Mouse (Mus musculus) granulocyte monocyte progenitor cell, adult 5-6 weeks (primary cell): Measurements from ENCODE around the gene Wdfy2. TPM values are rescaled to one million over a fixed set of nuclear protein-coding genes. Genes with fewer than 3 reads are reported as not detected.
"Not testable (repeated sequence)": the region's sequence is repeated elsewhere in the genome, so short reads cannot be mapped to it uniquely, and the experiment has no call there.

Experiments
- ATAC-seq: replicated peaks from 2 replicates; pipeline ENCODE4 v1.8.0; 2016; ENCODE audit warnings: mild to moderate bottlenecking, moderate TSS enrichment, inconsistent platforms; ENCODE audit not compliant: poor library complexity, severe bottlenecking
- total RNA-seq, 2 experiments: library from RNA; stranded (forward) in 1 of 2; stranded (reverse) in 1 of 2; fragments of 200-712, 200-1000 nt in 1 of 2; fragments of >200 nt in 1 of 2; fragmentation: Nextera tagmentation in 1 of 2; gene quantifications; 2 replicates each; pipeline ENCODE4 v1.2.3; 2014 to 2017

The Wdfy2 gene
- total RNA-seq, 2 experiments from 2014 or later = 21.0 to 23.7 TPM

DNA sequence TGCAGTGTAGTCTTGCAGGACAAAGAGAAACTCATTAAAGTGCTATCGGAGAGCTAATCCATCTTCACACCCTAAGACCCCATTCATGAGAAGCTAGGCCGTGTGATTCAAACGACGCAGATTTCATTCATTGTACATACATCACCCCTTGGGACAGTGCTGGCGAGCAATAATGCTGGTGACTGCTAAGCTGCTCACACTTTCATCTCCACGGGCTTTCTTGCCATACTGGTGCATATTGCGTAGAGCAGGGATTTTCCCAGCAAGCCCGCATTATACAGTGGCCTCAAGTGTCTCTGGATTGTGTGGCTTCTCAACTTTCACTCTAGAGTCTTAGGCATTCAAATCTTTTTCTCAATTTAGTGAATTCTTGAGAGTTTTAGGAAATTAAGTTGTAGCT is 36.9 kb downstream of the Wdfy2 start:
- ATAC-seq = no peak

DNA sequence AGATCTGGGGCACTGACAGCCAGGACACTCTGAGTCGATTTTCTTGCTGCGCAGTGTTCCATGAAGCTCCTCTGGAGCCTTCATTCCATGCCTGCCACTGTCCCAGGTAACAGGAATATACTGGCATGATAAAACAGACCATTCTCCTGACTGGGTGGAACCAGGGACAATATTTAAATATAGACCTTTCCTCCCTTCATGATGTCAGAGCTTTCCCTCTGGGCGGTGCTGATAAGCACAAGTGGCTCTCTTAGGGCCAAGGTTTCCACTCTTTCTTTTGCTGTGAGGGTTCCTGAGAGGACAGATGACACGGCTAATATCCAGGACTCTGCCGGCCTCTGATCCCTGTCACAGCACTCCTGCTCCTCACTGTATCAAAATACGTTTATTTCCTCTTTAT is 40.6 kb downstream of the Wdfy2 start:
- no peak for ATAC-seq

DNA sequence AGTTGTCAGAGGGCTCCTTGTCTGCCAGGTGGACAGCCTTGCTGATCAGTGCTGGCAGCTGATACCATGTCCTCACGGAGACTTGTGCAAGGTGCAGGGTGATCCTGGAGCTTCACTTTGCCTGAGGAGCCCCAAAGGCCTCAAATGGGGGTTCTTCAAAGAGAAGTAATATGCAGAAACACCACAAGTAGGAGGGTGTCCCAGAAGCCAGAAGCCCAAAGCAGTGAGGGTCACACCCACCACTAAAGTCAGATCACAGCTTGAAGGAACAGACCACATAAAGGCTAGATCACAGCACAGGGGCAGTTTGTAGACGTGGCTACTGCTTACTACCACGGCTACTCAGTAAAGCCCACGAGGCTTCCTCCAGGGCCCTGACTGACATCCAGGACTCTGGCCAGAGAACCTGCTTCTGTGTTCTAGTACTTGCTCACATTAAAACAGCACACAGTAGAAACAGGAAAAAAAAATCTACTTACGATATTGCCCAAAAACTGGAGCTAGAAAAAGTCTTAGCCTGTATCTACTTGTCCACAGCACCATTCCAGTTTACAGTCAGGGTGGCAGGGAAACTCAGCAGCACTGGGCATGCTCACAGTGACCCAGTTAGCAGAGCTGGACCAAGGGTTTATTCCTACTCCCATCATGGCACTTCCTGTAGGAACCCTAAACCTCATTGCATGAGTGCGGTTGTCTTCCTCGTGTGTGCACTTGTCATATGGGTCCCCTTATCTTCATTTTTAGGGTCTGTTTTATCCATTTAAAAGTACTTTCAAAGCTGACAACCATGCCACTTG is 41.4 kb downstream of the Wdfy2 start:
- ATAC-seq = no peak; the same call in 1 of the 2 replicates

DNA sequence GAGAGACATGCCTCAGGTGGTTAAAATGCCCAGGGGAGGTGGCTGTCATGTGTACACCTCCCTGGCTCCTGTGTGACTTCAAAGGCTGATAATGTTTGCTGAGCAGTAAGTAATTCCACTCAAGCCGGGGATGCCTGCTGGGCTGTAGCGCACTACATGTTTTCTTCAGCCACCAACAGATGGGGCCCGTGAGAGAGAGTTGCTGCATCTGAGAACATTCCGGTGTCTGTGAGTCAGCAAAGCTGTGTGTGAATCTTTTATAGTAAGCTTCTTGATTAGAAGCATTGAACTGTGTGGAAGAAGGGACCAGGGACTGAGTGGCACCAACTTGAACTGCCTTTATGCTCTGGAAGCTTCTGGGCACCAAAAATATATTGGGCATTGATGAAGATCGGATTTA is 42.0 kb downstream of the Wdfy2 start:
- peak; percentile 52 for ATAC-seq

DNA sequence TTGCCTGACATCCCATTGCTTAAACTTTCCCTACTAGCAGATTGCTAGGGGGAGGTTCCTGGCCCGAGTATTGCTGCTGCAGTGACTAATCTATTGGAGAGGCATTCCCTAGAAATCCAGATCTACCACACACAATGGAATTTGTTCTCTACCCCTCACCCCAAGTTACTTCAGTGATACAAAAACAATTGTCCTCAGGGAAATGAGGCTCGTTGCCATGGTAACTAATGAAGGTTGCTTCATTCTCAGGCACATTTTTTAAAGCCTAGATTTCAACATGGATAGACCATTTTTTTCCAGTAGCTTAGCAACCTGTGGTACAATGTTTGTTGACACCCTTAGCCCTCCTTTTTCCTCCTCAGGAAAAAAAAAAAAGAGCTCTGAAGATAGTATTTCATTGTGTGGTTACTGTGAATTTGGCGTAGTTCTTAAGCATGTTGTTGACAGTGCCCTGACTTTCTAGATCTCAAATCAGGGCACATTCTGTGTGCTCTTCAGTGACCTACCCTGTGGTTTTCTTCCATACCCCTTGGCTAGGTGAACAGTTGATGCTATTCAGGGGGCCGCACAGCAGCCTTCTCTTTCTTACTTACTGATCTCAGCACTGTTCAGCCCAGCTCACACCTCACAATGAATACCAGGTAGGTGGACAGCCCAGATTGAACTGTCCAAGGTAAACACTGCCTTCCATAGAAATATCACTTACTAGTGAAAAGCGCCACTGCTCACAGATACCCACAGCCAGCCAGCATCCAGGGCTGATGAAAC is 42.8 kb downstream of the Wdfy2 start:
- peak; percentile 72 for ATAC-seq

DNA sequence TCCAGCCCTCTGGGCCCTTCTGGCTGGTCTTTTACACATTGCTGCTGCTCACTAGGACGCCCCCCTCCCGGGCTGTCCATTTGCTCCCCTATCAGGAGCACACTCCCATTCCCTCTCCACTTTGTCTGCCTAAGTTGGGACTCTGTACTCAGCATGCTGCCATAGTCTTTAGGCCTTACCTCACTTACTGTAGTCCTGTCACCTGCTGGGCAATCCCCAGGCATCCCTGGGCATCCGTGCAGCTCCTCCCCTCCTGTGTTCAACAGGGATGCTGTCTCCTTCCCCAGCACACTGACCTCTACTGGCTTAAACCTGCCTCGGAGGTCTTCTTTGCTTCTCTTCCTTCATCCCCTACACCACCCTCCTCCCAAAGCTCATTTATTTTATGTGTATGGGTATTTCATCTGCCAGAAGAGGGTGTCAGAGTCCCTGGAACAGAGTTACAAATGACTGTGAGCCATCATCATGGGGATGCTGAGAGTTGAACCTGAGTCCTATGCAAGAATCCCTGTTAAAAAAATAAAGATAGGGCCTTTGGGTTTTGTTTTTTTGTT is 44.7 kb downstream of the Wdfy2 start:
- no peak for ATAC-seq

DNA sequence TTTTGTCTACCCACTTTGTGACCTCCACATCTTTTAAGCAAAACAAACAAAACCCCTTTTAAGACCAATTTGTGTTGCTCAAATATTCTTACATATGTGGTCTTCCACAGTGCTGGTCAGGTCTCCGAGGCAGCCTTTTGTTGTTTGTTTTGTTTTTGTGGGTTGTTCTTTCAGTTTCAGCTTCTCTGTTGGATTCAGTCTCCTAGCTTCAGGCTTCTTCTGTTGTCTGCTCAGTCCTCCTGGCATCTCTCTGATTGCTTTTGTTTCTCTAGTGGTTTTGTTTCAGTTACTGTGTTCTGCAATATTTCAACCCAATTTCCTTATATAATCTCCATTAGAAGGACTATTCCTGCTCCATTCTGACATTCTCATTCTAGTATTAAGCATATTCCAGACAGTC is 46.1 kb downstream of the Wdfy2 start:
- no peak for ATAC-seq

DNA sequence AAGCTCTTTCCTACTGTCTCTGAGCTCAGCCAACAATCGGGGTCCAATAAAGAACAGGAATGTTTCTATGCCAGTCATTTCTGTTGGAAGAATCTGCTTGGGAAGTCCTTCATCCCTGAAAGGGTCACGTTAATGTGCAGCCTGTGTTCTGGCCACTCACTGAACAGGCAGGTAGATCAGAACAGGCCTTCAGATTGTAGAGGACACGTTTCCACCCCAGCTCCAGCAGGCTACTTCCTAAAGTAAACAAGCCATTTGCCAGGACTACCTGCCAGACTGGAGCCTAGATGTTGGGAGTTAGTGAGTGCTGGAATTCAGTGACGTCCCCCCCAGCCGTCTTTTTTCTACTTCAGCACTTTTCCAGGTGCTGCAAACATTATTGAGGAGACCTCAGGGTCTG is 46.7 kb downstream of the Wdfy2 start:
- ATAC-seq = no peak

DNA sequence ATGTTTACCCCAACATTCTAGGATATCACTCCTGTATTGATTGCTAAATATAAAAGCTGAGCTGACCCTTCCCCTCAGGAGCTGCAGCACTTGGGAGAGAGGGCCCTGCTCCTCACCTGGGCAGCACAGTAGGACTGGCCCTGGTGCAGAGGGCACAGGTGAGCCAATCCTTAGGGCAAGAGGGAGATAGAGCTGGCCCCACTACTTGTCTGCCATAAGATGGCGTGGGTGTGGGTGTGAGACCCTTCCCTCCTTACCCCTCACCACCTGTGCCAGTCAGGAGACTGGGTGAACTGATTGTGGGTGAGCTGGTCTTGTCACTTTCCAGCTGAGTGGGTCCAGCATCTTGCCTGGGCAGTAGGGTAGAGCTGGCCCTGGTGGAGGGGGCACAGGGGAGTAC is 47.2 kb downstream of the Wdfy2 start:
- ATAC-seq = no peak

DNA sequence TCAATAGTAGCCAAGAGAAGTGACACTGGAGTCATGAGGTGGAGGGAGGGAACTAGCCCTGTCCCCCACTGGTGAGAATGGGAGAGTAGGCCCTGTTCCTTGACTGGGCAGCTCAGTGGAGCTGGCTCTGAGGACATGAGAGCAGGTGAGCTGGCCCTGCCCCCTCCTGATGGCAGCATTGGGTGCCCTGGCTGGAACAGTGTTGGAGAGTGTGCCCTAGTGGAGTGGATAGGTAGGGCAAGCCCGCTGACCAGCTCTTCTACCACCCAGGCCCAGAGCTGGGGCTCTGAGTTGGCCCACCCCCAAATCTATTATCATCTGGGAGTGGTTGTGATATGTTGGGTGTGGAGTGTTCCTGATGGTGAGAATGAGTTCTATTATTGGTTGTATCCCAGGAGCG is 47.7 kb downstream of the Wdfy2 start:
- ATAC-seq = no peak

DNA sequence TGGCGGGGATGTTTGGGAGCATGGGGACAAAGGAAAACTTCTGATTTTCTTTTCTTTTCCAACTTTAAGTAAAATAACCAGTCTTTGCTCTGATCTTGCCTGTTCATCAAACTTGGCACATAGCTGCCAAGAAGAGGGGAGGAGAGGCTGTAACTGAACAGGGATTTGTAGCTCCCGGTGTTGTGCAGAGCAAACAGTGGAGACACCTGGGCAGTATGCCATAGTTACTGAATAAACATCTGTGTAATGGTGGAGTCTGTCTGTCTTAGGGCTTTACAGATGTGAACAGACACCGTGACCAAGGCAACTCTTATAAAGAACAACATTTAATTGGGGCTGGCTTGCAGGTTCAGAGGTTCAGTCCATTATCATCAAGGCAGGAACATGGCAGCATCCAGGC is 53.9 kb downstream of the Wdfy2 start:
- no peak for ATAC-seq

DNA sequence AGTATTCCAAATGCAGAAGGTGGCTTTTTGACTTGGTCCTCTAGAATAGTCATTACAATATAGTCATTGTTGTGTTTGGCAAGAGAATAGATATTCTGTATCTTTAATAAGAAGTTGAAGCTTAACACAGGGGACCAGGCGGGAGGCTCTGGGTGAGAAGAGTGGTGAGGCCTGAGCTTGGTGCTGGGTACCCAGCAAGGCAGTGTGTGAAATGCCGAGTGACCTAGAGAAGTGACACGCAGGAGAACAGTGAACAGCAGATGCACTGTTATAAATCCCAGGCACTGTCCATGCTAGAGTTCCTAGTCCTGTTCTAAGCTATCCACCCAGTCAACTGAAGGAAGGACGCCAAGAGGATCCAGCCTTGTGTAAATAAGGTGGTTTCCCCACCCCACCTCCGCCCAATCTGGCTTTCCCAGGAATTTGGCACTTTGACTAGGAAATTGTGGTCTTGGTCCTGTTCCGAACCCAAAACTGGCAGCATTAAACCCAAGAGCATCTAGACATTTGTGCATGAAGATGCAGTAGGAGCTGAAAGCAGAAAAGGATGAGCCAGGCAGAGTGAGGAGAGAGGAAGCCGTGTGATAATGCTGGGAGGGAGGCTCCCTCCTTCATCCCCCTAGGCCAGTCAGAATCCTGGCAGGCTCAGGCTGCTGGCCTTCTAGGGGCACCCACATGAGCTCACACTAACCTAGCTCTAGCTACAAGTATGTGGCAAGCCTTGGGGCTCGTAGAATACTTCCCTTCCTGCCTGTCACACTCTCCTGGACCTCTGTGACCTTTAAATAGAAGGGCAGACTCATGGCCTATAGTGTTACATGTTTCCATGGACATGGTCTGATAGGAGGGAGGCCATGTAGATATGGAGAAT is 55.5 kb downstream of the Wdfy2 start:
- 0 out of 2 replicates have a peak, but pooled peaks have one; percentile 25 for ATAC-seq

DNA sequence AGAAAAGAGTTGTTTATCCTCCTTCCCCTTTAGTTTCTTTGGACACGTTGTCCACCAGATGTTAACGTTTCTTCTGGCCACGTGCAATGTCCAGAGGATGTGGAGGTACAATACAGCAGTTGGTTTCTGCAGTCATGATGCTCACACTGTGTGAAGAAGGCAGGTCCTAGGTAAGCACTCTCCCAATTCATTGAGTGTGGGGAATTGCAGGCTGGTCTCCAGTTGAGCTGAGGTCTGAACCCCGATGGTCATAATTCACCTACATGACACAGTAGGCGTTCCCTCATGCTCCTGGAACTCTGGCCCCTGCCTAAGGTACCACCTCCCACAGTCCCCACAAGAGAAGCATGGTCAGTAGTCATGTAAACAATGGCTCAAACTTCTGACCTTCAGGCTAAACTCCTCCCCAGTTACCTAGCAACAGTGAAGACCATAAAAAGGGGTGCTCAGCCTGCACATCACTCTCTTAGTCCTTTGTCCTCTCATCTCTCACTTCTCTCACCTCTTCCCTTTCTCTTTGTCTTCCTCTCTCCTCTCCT is 56.2 kb downstream of the Wdfy2 start:
- not testable (repeated sequence) for ATAC-seq

DNA sequence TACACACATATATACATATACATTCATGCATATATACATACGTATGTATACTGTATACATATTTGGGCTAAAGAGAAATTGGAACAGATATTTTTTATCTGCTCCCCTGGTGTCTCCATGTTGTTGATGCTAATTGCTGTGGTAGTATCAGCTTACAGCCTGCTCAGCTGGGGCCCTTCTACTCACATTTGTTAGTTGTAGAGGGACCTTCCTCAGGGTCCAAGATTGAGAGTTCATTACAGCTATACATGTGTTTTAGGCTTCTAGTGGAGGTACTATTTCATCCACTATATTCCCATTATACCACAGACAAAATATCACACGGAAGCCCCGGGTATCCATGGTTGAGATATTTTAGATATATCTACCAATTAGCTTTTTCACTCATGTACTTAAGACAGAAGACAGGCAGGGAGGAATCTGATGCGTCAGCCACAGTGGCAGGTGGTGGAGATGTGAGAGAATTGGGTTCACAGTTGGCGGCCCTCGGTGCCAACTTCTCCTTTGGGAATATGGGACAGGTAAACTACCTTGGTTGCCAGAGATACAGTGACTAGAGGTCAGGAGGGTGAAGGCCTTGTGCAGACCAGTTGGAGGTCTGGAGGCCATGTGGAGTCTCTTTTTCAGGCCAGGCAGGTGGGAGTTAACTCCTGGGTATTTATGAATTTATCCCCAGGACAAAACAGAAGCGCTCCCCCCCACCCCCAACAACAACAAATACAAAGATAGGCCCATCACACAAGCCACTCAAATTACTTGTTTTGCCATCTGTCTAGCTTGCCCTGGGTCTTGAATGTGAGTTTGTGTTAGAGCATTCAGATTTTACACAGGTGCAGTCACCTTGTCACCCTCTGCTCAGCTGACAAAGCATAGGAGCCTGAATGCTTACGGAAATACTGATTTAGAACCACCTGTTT is 57.7 kb downstream of the Wdfy2 start:
- ATAC-seq = no peak

DNA sequence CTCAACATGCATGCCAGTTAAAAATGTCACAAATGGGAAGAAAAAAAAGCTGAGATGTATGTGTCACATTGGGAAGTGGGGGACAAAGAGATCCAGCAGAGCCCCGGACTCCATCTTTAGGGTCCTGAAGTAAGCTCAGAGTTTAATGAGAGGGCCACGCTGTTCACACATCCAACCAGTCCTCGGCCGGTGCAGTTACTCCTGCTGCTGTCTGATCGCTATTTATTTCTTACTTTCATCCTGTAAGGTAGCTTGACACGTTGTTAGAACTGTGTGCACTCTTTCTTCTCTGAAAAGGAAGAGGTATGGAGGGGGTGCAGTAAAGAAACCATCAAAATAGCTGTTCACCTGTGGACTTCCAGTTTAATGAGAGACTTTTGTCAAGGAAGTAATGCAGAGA is 60.6 kb downstream of the Wdfy2 start:
- ATAC-seq = no peak

DNA sequence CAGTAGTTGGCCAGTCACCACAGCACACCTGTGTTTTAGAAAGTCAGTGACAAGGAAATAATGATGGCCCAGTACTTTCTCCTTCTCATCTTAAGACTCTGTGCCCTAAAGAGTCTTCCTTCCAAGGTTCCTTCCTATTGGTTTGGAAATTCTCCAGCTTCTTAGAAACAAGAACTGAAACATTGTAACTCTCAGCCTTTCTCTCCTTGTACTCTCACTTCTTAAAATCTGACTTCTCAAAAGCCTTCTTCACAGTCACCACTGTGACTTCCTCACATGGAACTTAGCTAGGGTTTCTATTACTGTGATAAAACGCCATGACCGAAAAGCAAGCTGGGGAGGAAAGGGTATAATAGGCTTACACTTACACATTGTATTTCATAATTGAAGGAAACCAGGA is 70.4 kb downstream of the Wdfy2 start:
- peak; percentile 92 for ATAC-seq

DNA sequence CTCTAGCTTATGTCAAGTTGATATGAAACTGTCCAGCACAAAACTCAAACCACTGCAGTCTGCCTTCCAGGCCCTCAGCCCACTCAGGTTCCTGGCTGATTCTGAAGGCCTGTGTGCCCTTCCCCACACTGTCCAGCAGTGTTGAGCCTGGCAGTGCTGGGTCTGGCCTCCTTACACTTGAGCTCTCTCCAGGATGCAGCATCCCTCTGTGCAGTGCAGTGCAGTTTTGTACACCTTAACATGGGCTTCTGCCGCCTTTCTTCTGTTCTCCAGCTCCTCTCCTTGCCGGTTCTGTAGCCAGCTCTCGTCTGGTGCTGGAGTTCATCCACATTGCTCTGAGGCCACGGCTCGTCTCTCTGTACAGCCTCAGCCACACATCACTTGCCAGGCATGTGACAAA is 71.1 kb downstream of the Wdfy2 start:
- ATAC-seq = no peak

DNA sequence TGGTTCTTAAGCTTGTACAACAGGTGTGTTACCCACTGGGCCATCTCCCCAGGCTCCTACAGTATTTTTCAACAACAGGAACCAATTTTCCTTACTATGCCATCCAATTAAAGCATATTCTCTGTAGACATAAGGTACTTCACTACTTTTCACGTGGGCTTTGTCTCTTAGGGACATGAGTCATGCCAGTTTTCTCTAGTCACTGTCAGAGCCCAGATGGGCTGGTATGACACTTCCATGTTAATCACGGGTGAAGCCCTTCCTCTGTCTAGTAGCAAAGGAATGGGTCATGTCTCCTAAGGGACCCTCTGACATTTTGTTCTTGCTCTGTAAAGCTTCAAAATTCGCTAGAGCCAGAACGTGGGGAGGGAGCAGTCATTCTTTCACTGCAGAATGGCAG is 73.4 kb downstream of the Wdfy2 start:
- no peak for ATAC-seq

DNA sequence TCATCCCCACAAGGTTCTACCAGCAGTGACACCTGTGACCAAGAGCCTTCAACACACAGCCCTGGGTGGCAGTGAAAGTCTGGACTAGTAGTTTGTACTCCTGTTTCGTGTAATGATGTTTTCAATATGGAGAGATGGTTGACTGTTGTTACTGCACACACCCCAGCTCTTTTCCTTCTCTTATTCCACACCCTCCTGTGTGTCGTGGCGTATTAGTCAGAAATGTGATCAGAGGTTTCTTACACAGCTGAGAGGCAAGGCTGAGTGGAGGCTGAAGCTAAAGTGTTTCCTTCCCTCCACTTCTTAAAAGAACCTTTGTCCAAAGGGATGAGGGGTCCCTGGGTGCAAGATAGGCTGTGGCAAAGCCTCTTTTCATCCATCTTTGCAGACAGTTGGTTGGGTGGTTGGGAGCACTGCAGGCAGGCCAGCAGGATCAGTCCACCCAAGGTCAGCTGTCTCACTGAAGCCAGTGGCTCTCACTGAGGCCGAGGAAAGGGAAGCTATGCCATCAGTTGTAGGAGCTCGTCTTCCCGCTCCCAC is 77.7 kb downstream of the Wdfy2 start:
- no peak for ATAC-seq
